Mouse (Mus musculus): ENCODE data around the gene Il31. TPM values are rescaled to one million over a fixed set of nuclear protein-coding genes. Genes with fewer than 3 reads are reported as not detected.

The Il31 gene
- total RNA-seq, 2 experiments from 2014 or later = not detected

GRCm38 (mm10) chr5:123487659-123488395 lies 1.5 kb downstream of the Il31 start:
- ATAC-seq (ENCODE audit: poor library complexity, severe bottlenecking) = peak; percentile 77

- ATAC-seq (ENCODE audit: poor library complexity, severe bottlenecking) = no peak
These were observed 15.5 kb downstream of the Il31 start for GRCm38 (mm10) chr5:123473817-123474216.

- ATAC-seq (ENCODE audit: poor library complexity, severe bottlenecking) = peak; percentile 38; the same call in 1 of the 2 replicates
These were observed 18.4 kb downstream of the Il31 start for GRCm38 (mm10) chr5:123470784-123471400.

- ATAC-seq (ENCODE audit: poor library complexity, severe bottlenecking) = no peak
These were observed 24.7 kb downstream of the Il31 start for GRCm38 (mm10) chr5:123464638-123465037.

GRCm38 (mm10) chr5:123461420-123461819 lies 27.9 kb downstream of the Il31 start:
- ATAC-seq (ENCODE audit: poor library complexity, severe bottlenecking) = no peak

- no peak for ATAC-seq (ENCODE audit: poor library complexity, severe bottlenecking)
These were observed 37.4 kb downstream of the Il31 start for GRCm38 (mm10) chr5:123451886-123452285.

GRCm38 (mm10) chr5:123444849-123445334 lies 44.4 kb downstream of the Il31 start:
- ATAC-seq (ENCODE audit: poor library complexity, severe bottlenecking) = no peak

GRCm38 (mm10) chr5:123444069-123444468 lies 45.2 kb downstream of the Il31 start:
- ATAC-seq (ENCODE audit: poor library complexity, severe bottlenecking) = peak; percentile 74

- ATAC-seq (ENCODE audit: poor library complexity, severe bottlenecking) = no peak
These were observed 47.0 kb downstream of the Il31 start for GRCm38 (mm10) chr5:123442283-123442682.

- no peak for ATAC-seq (ENCODE audit: poor library complexity, severe bottlenecking)
These were observed 48.6 kb downstream of the Il31 start for GRCm38 (mm10) chr5:123440664-123441063.

- ATAC-seq (ENCODE audit: poor library complexity, severe bottlenecking) = no peak
These were observed 49.3 kb downstream of the Il31 start for GRCm38 (mm10) chr5:123439941-123440340.

GRCm38 (mm10) chr5:123439312-123439711 lies 50.0 kb downstream of the Il31 start:
- no peak for ATAC-seq (ENCODE audit: poor library complexity, severe bottlenecking)

- ATAC-seq (ENCODE audit: poor library complexity, severe bottlenecking) = no peak
These were observed 50.9 kb downstream of the Il31 start for GRCm38 (mm10) chr5:123438381-123438780.

- ATAC-seq (ENCODE audit: poor library complexity, severe bottlenecking) = peak; percentile 56
These were observed 52.5 kb downstream of the Il31 start for GRCm38 (mm10) chr5:123436780-123437175.

GRCm38 (mm10) chr5:123436071-123436779 lies 53.1 kb downstream of the Il31 start:
- ATAC-seq (ENCODE audit: poor library complexity, severe bottlenecking) = peak; percentile 27; the same call in 1 of the 2 replicates

- ATAC-seq (ENCODE audit: poor library complexity, severe bottlenecking) = no peak
These were observed 56.9 kb downstream of the Il31 start for GRCm38 (mm10) chr5:123432305-123432874.

- no peak for ATAC-seq (ENCODE audit: poor library complexity, severe bottlenecking)
These were observed 57.6 kb downstream of the Il31 start for GRCm38 (mm10) chr5:123431524-123432304.

All from megakaryocyte, adult 5-6 weeks (primary cell).